Mouse (Mus musculus) cerebellum, postnatal 25 days (tissue): Measurements from ENCODE around the gene Oaz2.
A peak's percentile ranks its signal among the peaks of the same experiment; 100 is the strongest.

Source experiments
- DNase-seq, 2 experiments: peaks; one replicate each; pipeline ENCODE4 v3.0.0; 2021; ENCODE audit warnings: mixed read lengths in 2 of 2

The Oaz2 gene

GRCm38 (mm10) chr9:65696337-65696736 is 28.5 kb downstream of the Oaz2 start:
- DNase-seq: peak in 1 of 2 experiments; percentile 53

- no peak for DNase-seq
These were observed 29.6 kb downstream of the Oaz2 start for GRCm38 (mm10) chr9:65697356-65697755.

- DNase-seq: no peak
These were observed 30.2 kb downstream of the Oaz2 start for GRCm38 (mm10) chr9:65697992-65698391.

GRCm38 (mm10) chr9:65700504-65700903 is 32.7 kb downstream of the Oaz2 start:
- no peak for DNase-seq

GRCm38 (mm10) chr9:65702286-65702685 is 34.5 kb downstream of the Oaz2 start:
- DNase-seq: no peak

- DNase-seq: no peak
These were observed 35.4 kb downstream of the Oaz2 start for GRCm38 (mm10) chr9:65703241-65703640.

GRCm38 (mm10) chr9:65703926-65704595 is 36.3 kb downstream of the Oaz2 start:
- DNase-seq: no peak

- DNase-seq: no peak
These were observed 50.4 kb downstream of the Oaz2 start for GRCm38 (mm10) chr9:65718195-65718594.

- no peak for DNase-seq
These were observed 53.4 kb downstream of the Oaz2 start for GRCm38 (mm10) chr9:65721161-65721566.

GRCm38 (mm10) chr9:65724471-65725290 is 56.9 kb downstream of the Oaz2 start:
- peak; percentile 55 to 75 for DNase-seq

GRCm38 (mm10) chr9:65725291-65725622 is 57.5 kb downstream of the Oaz2 start:
- no peak for DNase-seq

- no peak for DNase-seq
These were observed 58.6 kb downstream of the Oaz2 start for GRCm38 (mm10) chr9:65726431-65726830.

- DNase-seq: no peak
These were observed 59.7 kb downstream of the Oaz2 start for GRCm38 (mm10) chr9:65727491-65727890.

- DNase-seq: no peak
These were observed 60.8 kb downstream of the Oaz2 start for GRCm38 (mm10) chr9:65728588-65728987.

GRCm38 (mm10) chr9:65734931-65735330 is 67.1 kb downstream of the Oaz2 start:
- DNase-seq: no peak
